Mouse (Mus musculus) hindbrain, embryonic 16.5 days (tissue): ENCODE data around the gene Usp22. TPM values are rescaled to one million over a fixed set of nuclear protein-coding genes. Genes with fewer than 3 reads are reported as not detected.
A peak's percentile ranks its signal among the peaks of the same experiment; 100 is the strongest.

Experiments
- ATAC-seq: fragments of 200-750 bp; cut with Nextera tagmentation; 2 replicates; pipeline ENCODE4 v1.8.0; 2017; ENCODE audit warnings: moderate TSS enrichment, moderate library complexity
- H3K27ac ChIP-seq: fragments of 300-500 bp; sonication (generic); 2 replicates; pipeline ENCODE4 v1.5.1; 2014; ENCODE audit warnings: low read depth, mild to moderate bottlenecking, control low read depth, low read length, moderate library complexity
- H3K27me3 ChIP-seq: fragments of 300-500 bp; sonication (generic); replicated peaks from 2 replicates; pipeline ENCODE4 v1.6.1; 2014; ENCODE audit warnings: low read length; ENCODE audit not compliant: control insufficient read depth, insufficient read depth
- H3K36me3 ChIP-seq: fragments of 300-500 bp; sonication (generic); 2 replicates; pipeline ENCODE4 v1.6.1; 2014; ENCODE audit warnings: mild to moderate bottlenecking, low read length, moderate library complexity, mixed read lengths; ENCODE audit not compliant: control insufficient read depth, insufficient read depth
- H3K4me1 ChIP-seq: fragments of 300-500 bp; sonication (generic); 2 replicates; pipeline ENCODE4 v1.6.1; 2014; ENCODE audit warnings: low read depth, low read length; ENCODE audit not compliant: control insufficient read depth, insufficient read depth
- H3K4me2 ChIP-seq: fragments of 300-500 bp; sonication (generic); 2 replicates; pipeline ENCODE4 v1.6.1; 2014; ENCODE audit warnings: mild to moderate bottlenecking, low read length, control low read depth, moderate library complexity
- H3K4me3 ChIP-seq: fragments of 300-500 bp; sonication (generic); 2 replicates; pipeline ENCODE4 v1.5.1; 2014; ENCODE audit warnings: mild to moderate bottlenecking, low read length, control low read depth, moderate library complexity
- H3K9ac ChIP-seq: fragments of 300-500 bp; sonication (generic); 2 replicates; pipeline ENCODE4 v1.6.1; 2014; ENCODE audit warnings: low read depth, mild to moderate bottlenecking, control low read depth, low read length, moderate library complexity
- H3K9me3 ChIP-seq: fragments of 300-500 bp; sonication (generic); 2 replicates; pipeline ENCODE4 v1.6.1; 2014; ENCODE audit warnings: mild to moderate bottlenecking, low read length, moderate library complexity; ENCODE audit not compliant: control insufficient read depth
- WGBS: fragments of 180-500 bp; shearing (Covaris S2); extraction: QIAGEN DNeasy Blood & Tissue Kit; methylation state at CpG from one replicate; pipeline ENCODE4 v1.1.7; 2014; 5-methylcytosine and 5-hydroxymethylcytosine counted together
- polyA plus RNA-seq: library from polyadenylated mRNA; unstranded; fragments of >200 nt; fragmentation: Nextera tagmentation; extraction: Ambion mirVana; gene quantifications from 2 replicates; pipeline ENCODE4 v1.2.1, GENCODE M21; 2015

The Usp22 gene
- polyA plus RNA-seq, 1 experiment from 2014 or later: 341 TPM

- H3K4me3 ChIP-seq: no peak overlapping the region
- 86% methylated on average over 2 of the region's 2 CpGs for WGBS
- H3K9ac ChIP-seq: no peak overlapping the region
- no peaks in the 10 kb centered on the region for H3K9me3 ChIP-seq
- H3K27ac ChIP-seq: no peak overlapping the region; the same call in 1 of the 2 replicates
- ATAC-seq: no peak; the same call in 1 of the 2 replicates
- H3K4me2 ChIP-seq: no peak overlapping the region
- no peaks in the 10 kb centered on the region for H3K4me1 ChIP-seq
- peaks cover 86% of the 10 kb centered on the region for H3K36me3 ChIP-seq
- no peaks in the 10 kb centered on the region for H3K27me3 ChIP-seq
Observed at GRCm38 (mm10) chr11:61155727-61156126, 19.1 kb downstream of the Usp22 start.

GRCm38 (mm10) chr11:61150233-61151001 is 24.4 kb downstream of the Usp22 start:
- no peak for ATAC-seq
- 70% methylated on average over 6 of the region's 6 CpGs for WGBS
- peaks cover 40% of the 10 kb centered on the region for H3K36me3 ChIP-seq

GRCm38 (mm10) chr11:61147300-61147683 is 27.6 kb downstream of the Usp22 start:
- Histone ChIP-seq H3K27ac (no peak overlapping the region), H3K27me3 (no peaks in the 10 kb centered on the region), H3K4me1 (peaks cover 4% of the 10 kb centered on the region; the same call in 1 of the 2 replicates), H3K9me3 (no peaks in the 10 kb centered on the region), H3K4me2 (peak overlapping the region; percentile 84), H3K4me3 (peak overlapping the region; percentile 45), H3K9ac (peak overlapping the region; percentile 67), H3K36me3 (peaks cover 10% of the 10 kb centered on the region)
- WGBS: 3% methylated on average over 32 of the region's 32 CpGs
- peak; percentile 81 for ATAC-seq

More at GRCm38 (mm10) chr11:61150233-61151001, 24.4 kb downstream of the Usp22 start:
- Histone ChIP-seq H3K9me3 (no peaks in the 10 kb centered on the region), H3K4me3 (no peak overlapping the region), H3K4me1 (peaks cover 4% of the 10 kb centered on the region; the same call in 1 of the 2 replicates), H3K4me2 (no peak overlapping the region), H3K27ac (no peak overlapping the region), H3K9ac (no peak overlapping the region), H3K27me3 (no peaks in the 10 kb centered on the region)

GRCm38 (mm10) chr11:61146645-61147299 is 28.1 kb downstream of the Usp22 start:
- H3K4me1 ChIP-seq: peaks cover 4% of the 10 kb centered on the region; the same call in 1 of the 2 replicates
- H3K4me3 ChIP-seq: peak overlapping the region; percentile 45
- peak; percentile 32 for ATAC-seq
- H3K9me3 ChIP-seq: no peaks in the 10 kb centered on the region
- H3K4me2 ChIP-seq: peak overlapping the region; percentile 84
- H3K36me3 ChIP-seq: peaks cover 5% of the 10 kb centered on the region; the same call in 1 of the 2 replicates
- WGBS: 12% methylated on average over 20 of the region's 20 CpGs
- H3K27ac ChIP-seq: no peak overlapping the region
- peak overlapping the region; percentile 67 for H3K9ac ChIP-seq
- H3K27me3 ChIP-seq: no peaks in the 10 kb centered on the region

- H3K27ac ChIP-seq: no peak overlapping the region
- peaks cover 4% of the 10 kb centered on the region; the same call in 1 of the 2 replicates for H3K4me1 ChIP-seq
- H3K9me3 ChIP-seq: no peaks in the 10 kb centered on the region
- no peak overlapping the region for H3K9ac ChIP-seq
- H3K36me3 ChIP-seq: no peaks in the 10 kb centered on the region
- no peak for ATAC-seq
- no peak overlapping the region for H3K4me2 ChIP-seq
- WGBS: 63% methylated on average over 8 of the region's 8 CpGs
- H3K4me3 ChIP-seq: no peak overlapping the region
- no peaks in the 10 kb centered on the region for H3K27me3 ChIP-seq
Observed at GRCm38 (mm10) chr11:61145551-61145950, 29.3 kb downstream of the Usp22 start.

- H3K36me3 ChIP-seq: no peaks in the 10 kb centered on the region
- H3K27ac ChIP-seq: no peak overlapping the region
- no peak overlapping the region for H3K9ac ChIP-seq
- H3K9me3 ChIP-seq: no peaks in the 10 kb centered on the region
- H3K4me3 ChIP-seq: no peak overlapping the region
- 73% methylated on average over 7 of the region's 7 CpGs for WGBS
- peaks cover 4% of the 10 kb centered on the region; the same call in 1 of the 2 replicates for H3K4me1 ChIP-seq
- H3K27me3 ChIP-seq: no peaks in the 10 kb centered on the region
- ATAC-seq: no peak
- no peak overlapping the region for H3K4me2 ChIP-seq
Observed at GRCm38 (mm10) chr11:61143564-61144469, 31.0 kb downstream of the Usp22 start.

GRCm38 (mm10) chr11:61142941-61143530 is 31.8 kb downstream of the Usp22 start:
- no peaks in the 10 kb centered on the region for H3K9me3 ChIP-seq
- H3K27ac ChIP-seq: no peak overlapping the region
- 86% methylated on average over 6 of the region's 6 CpGs for WGBS
- H3K9ac ChIP-seq: no peak overlapping the region
- H3K27me3 ChIP-seq: no peaks in the 10 kb centered on the region
- H3K4me2 ChIP-seq: no peak overlapping the region
- H3K36me3 ChIP-seq: no peaks in the 10 kb centered on the region
- peaks cover 4% of the 10 kb centered on the region; the same call in 1 of the 2 replicates for H3K4me1 ChIP-seq
- no peak for ATAC-seq
- no peak overlapping the region for H3K4me3 ChIP-seq

GRCm38 (mm10) chr11:61142262-61142661 is 32.6 kb downstream of the Usp22 start:
- no peaks in the 10 kb centered on the region for H3K27me3 ChIP-seq
- H3K27ac ChIP-seq: no peak overlapping the region
- H3K4me2 ChIP-seq: no peak overlapping the region
- WGBS: 74% methylated on average over 3 of the region's 3 CpGs
- H3K36me3 ChIP-seq: no peaks in the 10 kb centered on the region
- H3K9me3 ChIP-seq: no peaks in the 10 kb centered on the region
- H3K9ac ChIP-seq: no peak overlapping the region
- ATAC-seq: no peak
- H3K4me1 ChIP-seq: peaks cover 4% of the 10 kb centered on the region; the same call in 1 of the 2 replicates
- no peak overlapping the region for H3K4me3 ChIP-seq
